Mouse (Mus musculus): Measurements from ENCODE around the gene Arap1.

- TF ChIP-seq CTCF (IDR thresholded peaks at IDR 0.05; ENCODE audit: extremely low read depth, insufficient read depth, insufficient read length, insufficient replicate concordance) (peak; percentile 39; the same call in 1 of the 2 replicates), POLR2A (IDR thresholded peaks at IDR 0.05; ENCODE audit: low read depth, low read length) (peak; percentile 68)
Measured at GRCm38 (mm10) chr7:101301881-101302456, 45.9 kb upstream of the Arap1 start, which contains the start of gene Atg16l2.
